Mouse (Mus musculus): ENCODE results near the gene Erg. TPM values are rescaled to one million over a fixed set of nuclear protein-coding genes. Genes with fewer than 3 reads are reported as not detected.

Gene Erg
- total RNA-seq (2023), result 0.21 TPM

GRCm38 (mm10) chr16:95586311-95586602 lies at the start of gene Erg:
TSS of gene Erg (minus strand) at chr16:95586593.

Other genes with a start within 250 kb of the Erg start
- gene Ets2, start 115.5 kb upstream of the Erg start, total RNA-seq (2023), result 259 TPM